Mouse (Mus musculus) MEL-GATA-1-ER (cell line): ENCODE results near the gene Palld.

Source experiments
- DNase-seq: peaks from one replicate; pipeline ENCODE4 v3.0.0-alpha.2; 2012; ENCODE audit warnings: low read depth; ENCODE audit errors: extremely low read depth

Palld gene

GRCm38 (mm10) chr8:61464393-61464792 lies 438.1 kb downstream of the Palld start:
- peak; percentile 33 for DNase-seq

GRCm38 (mm10) chr8:61462221-61462620 lies 440.3 kb downstream of the Palld start:
- no peak for DNase-seq
